35 mouse cellular contexts compared by ENCODE assay signal in genomic region chr2:180765713-180766112, GRCm38 (mm10). TPM values are rescaled to one million over a fixed set of nuclear protein-coding genes. Genes with fewer than 3 reads are reported as not detected.
"Had no signal": no experiment of that assay in that cellular context is flagged by ENCODE, and none has a peak within 500 bp of the region (broad histone marks: within the 10 kb centered on the region; RNA-seq: fewer than 3 reads in every experiment).

No protein-coding gene starts in this region.

- H3K4me2 ChIP-seq: heart, embryonic 12.5 days; hindbrain, embryonic 15.5 days; intestine, embryonic 15.5 days; limb, embryonic 12.5 days; liver, embryonic 11.5 days; liver, embryonic 13.5 days had no signal

- H3K4me3 ChIP-seq: gastrocnemius, adult 2 months; heart, embryonic 10.5 days; heart, embryonic 12.5 days; hindbrain, embryonic 15.5 days; intestine, embryonic 15.5 days; layer of hippocampus, adult 2 months; left cerebral cortex, adult 2 months; limb, embryonic 10.5 days; limb, embryonic 12.5 days; liver, embryonic 13.5 days had no signal

- H3K36me3 ChIP-seq: heart, embryonic 10.5 days; heart, embryonic 12.5 days; hindbrain, embryonic 15.5 days; intestine, embryonic 15.5 days; limb, embryonic 10.5 days; limb, embryonic 12.5 days; liver, embryonic 13.5 days had no signal

- H3K4me1 ChIP-seq: heart, embryonic 10.5 days; heart, embryonic 12.5 days; intestine, embryonic 15.5 days; limb, embryonic 10.5 days; limb, embryonic 12.5 days; liver, embryonic 13.5 days had no signal

- H3K9me3 ChIP-seq: heart, embryonic 10.5 days; heart, embryonic 12.5 days; hindbrain, embryonic 15.5 days; intestine, embryonic 15.5 days; limb, embryonic 10.5 days; limb, embryonic 12.5 days; liver, embryonic 13.5 days had no signal

- H3K27ac ChIP-seq: gastrocnemius, adult 2 months; heart, embryonic 10.5 days; hindbrain, embryonic 15.5 days; intestine, embryonic 15.5 days; layer of hippocampus, adult 2 months; left cerebral cortex, adult 2 months; limb, embryonic 10.5 days; limb, embryonic 12.5 days; liver, embryonic 13.5 days had no signal

- ATAC-seq: inflammation-experienced regulatory T-cells, adult 6 months; intestine, embryonic 15.5 days; intestine, postnatal 0 days had no signal

- H3K27me3 ChIP-seq: hindbrain, embryonic 15.5 days had no signal

- DNase-seq: gastrocnemius, postnatal 10 days; gastrocnemius, postnatal 25 days; heart, adult 18-20 months; heart, postnatal 10 days; heart, postnatal 4 days; kidney, adult 18-20 months; kidney, adult 8-10 months; kidney, postnatal 10 days; kidney, postnatal 25 days; kidney, postnatal 4 days; liver; liver, embryonic 13.5 days had no signal

- H3K9ac ChIP-seq: heart, embryonic 12.5 days; hindbrain, embryonic 15.5 days; intestine, embryonic 15.5 days; limb, embryonic 12.5 days; liver, embryonic 13.5 days had no signal

RNA-seq across cellular contexts. Expression of gene Bhlhe23, which starts 11.0 kb away (rescaled TPM):
- total RNA-seq: gastrocnemius, adult 2 months; gastrocnemius, postnatal 10 days; gastrocnemius, postnatal 25 days; gastrocnemius, postnatal 4 days; granulocyte monocyte progenitor cell, adult 5-6 weeks; heart, adult 18-20 months; heart, adult 8-10 months; heart, postnatal 10 days; heart, postnatal 25 days; heart, postnatal 4 days; layer of hippocampus, adult 2 months; layer of hippocampus, postnatal 25 days; left cerebral cortex, adult 2 months; left cerebral cortex, postnatal 14 days had no signal
- polyA plus RNA-seq: heart, embryonic 12.5 days; heart, embryonic 14.5 days; heart, embryonic 16.5 days; inflammation-experienced regulatory T-cells, adult 6 months; intestine, embryonic 15.5 days; intestine, postnatal 0 days; kidney, embryonic 14.5 days; kidney, embryonic 16.5 days; limb, embryonic 10.5 days; limb, embryonic 12.5 days; limb, embryonic 14.5 days; liver, embryonic 11.5 days; liver, embryonic 13.5 days had no signal
